Mouse (Mus musculus) embryonic fibroblast, embryonic 13.5 days (primary cell): ENCODE measurements around the gene Tmed2. TPM values are rescaled to one million over a fixed set of nuclear protein-coding genes. Genes with fewer than 3 reads are reported as not detected.
"Not testable (repeated sequence)": the region's sequence is repeated elsewhere in the genome, so short reads cannot be mapped to it uniquely, and the experiment has no call there.

Source experiments
- H3K27ac ChIP-seq: 2 replicates; pipeline ENCODE4 v1.5.1; 2012; ENCODE audit warnings: low read length, control low read depth, inconsistent platforms; ENCODE audit not compliant: insufficient read depth
- H3K4me1 ChIP-seq: 2 replicates; pipeline ENCODE4 v1.6.1; 2011; ENCODE audit warnings: low read length; ENCODE audit not compliant: control insufficient read depth, insufficient read depth
- H3K4me3 ChIP-seq: 2 replicates; pipeline ENCODE4 v1.5.1; 2011; ENCODE audit warnings: mild to moderate bottlenecking, control low read depth, low read length; ENCODE audit not compliant: insufficient read depth
- CTCF ChIP-seq: IDR thresholded peaks from 2 replicates; pipeline ENCODE4 v1.5.1; 2011; ENCODE audit warnings: mild to moderate bottlenecking, control low read depth, low read length, moderate library complexity, borderline replicate concordance; ENCODE audit not compliant: insufficient read depth
- POLR2A ChIP-seq: IDR thresholded peaks from 2 replicates; pipeline ENCODE4 v1.6.1; 2011; ENCODE audit warnings: low read depth, mild to moderate bottlenecking, control low read depth, low read length, moderate library complexity
- polyA plus RNA-seq: library from polyadenylated mRNA; stranded (reverse); fragments of >200 nt; gene quantifications from 2 replicates; pipeline ENCODE4 v1.2.4, GENCODE M21; 2011; ENCODE audit warnings: low read depth; ENCODE audit not compliant: missing spikeins, insufficient read length

Gene Tmed2
- polyA plus RNA-seq = 510 and 665 TPM in 2 replicates

DNA sequence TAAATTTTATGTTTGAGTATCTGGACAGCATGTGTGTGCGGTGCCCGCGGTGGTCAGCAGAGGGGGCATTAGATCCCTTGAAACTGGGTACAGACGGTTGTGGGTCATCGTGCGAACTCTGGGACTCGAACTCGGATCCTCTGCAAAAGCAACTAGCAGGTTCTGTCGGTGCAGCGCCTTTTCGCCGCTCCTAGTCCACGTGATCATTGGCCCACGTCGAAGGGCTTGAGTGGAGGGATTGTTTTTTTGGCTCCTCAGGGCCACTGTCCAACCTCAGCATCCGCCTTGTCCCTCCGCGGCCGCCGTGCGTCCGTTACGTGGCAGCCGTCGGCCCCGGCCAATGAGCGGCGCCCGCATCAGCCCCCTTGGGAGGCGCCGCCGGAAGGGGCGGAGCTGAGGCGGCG is at the start of gene Tmed2:
Tmed2 (plus strand) TSS at position 313 of the 404 bp plus-strand sequence.
- H3K27ac ChIP-seq = peak within 1 kb of the TSS; percentile 90
- TF ChIP-seq CTCF (no peak), POLR2A (peak; percentile 42; the same call in 1 of the 2 replicates)

GRCm38 (mm10) chr5:124491732-124492131 is 48.8 kb upstream of the Tmed2 start:
- Histone ChIP-seq H3K4me3 (no peak overlapping the region), H3K27ac (no peak overlapping the region), H3K4me1 (peaks cover 10% of the 10 kb centered on the region)
- TF ChIP-seq POLR2A (no peak), CTCF (no peak)

More for the DNA sequence above, at the start of gene Tmed2:
- H3K4me1 ChIP-seq = peaks cover 4% of the 10 kb centered on the region
- peak within 1 kb of the TSS; percentile 82 for H3K4me3 ChIP-seq

GRCm38 (mm10) chr5:124492618-124493017 is 47.9 kb upstream of the Tmed2 start:
- H3K27ac ChIP-seq = no peak overlapping the region
- TF ChIP-seq POLR2A (no peak), CTCF (no peak)
- peaks cover 10% of the 10 kb centered on the region for H3K4me1 ChIP-seq
- no peak overlapping the region for H3K4me3 ChIP-seq

GRCm38 (mm10) chr5:124493455-124493854 is 47.0 kb upstream of the Tmed2 start:
- Histone ChIP-seq H3K4me3 (no peak overlapping the region), H3K27ac (no peak overlapping the region), H3K4me1 (peaks cover 9% of the 10 kb centered on the region)
- TF ChIP-seq POLR2A = no peak
- no peak for TF ChIP-seq CTCF

DNA sequence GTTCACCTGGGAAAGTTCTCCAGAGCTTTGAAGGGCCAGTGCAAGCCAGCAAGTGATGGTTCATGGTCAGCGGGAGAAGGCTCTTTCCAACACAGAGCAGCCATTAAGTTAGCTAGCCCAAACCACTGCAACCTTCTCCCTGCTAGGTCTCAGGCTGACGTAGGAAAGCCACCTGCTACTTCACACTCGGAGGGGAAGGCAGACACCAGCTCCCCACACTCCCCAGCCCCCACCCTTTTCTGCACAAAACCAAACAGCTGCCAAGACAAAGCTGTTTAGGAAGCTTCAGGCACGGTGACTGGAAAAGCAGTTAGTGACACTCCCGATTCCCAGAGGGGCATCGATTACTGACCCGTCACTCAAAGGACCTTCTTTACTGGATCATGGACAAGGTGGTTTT is 44.9 kb upstream of the Tmed2 start:
- Histone ChIP-seq H3K4me3 (no peak overlapping the region), H3K27ac (no peak overlapping the region), H3K4me1 (no peaks in the 10 kb centered on the region)
- TF ChIP-seq CTCF (no peak), POLR2A (no peak)

DNA sequence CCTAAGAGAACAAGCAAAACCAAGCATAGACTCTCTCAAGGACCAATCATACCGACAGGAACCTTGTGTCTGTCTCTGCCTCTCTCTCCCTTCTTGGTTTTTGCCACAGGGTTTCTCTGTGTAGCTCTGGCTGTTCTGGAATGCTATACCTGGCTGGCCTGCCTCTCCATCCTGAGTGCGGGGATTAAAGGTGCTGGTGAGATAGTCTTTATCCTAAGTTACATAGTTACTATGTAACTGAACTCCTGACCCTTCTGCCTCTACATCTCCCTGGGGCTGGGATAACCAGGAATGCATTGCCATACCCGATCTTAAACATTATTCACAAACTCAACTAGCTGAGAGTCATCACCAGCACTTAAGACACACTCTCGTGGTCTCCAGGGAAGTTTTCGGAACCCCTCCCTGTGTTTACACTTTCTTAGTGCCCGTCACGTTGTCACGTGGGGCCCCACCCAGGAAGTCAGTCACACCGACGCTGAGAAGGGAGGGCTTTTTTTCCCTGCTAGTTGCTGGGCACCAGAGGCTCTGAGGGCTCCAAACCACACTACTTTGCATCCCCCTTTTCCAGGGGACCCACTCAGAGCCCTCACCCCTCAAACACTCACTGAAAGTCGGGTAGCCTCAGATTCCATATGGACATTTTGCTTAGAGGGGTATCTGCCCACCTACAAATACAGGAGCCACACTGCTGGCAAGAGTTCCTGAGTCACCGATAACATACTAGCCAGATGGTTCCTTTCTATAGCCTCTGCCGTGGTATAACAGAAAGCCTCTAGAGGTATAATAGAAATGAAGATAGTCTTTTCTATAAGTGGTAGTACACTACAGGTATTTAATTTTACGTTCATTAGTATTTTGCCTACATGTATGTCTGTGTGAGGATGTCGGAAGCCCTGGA is 43.6 kb upstream of the Tmed2 start:
- H3K4me1 ChIP-seq = no peaks in the 10 kb centered on the region

GRCm38 (mm10) chr5:124498221-124498876 is 42.1 kb upstream of the Tmed2 start:
- Histone ChIP-seq H3K4me1 (no peaks in the 10 kb centered on the region), H3K4me3 (no peak overlapping the region), H3K27ac (no peak overlapping the region)
- TF ChIP-seq POLR2A (no peak), CTCF (no peak)

More for the DNA sequence above, 43.6 kb upstream of the Tmed2 start:
- no peak for TF ChIP-seq POLR2A
- no peak for TF ChIP-seq CTCF
- Histone ChIP-seq H3K27ac (no peak overlapping the region), H3K4me3 (no peak overlapping the region)

DNA sequence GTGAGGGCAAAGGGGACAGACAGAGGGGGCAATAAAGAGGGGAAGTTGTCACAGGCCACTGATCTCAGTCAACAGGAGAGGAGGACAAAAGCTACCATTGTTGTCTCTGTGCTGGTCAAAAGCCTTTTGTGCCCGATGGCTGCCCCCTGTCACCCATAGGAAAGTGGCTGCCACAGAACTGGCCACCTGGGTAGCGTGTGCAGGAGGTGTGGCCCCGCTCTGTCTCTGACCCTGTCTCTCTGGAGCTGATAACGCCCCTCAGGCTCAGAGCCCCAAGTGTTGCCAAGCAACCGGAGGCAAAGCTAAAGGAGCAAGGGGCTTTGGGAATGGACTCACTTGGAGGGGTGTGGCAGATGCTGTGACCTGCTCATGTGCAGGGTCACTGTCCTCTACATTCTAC is 41.5 kb upstream of the Tmed2 start:
- Histone ChIP-seq H3K4me3 (no peak overlapping the region), H3K4me1 (no peaks in the 10 kb centered on the region), H3K27ac (no peak overlapping the region)
- TF ChIP-seq CTCF (no peak), POLR2A (no peak)

DNA sequence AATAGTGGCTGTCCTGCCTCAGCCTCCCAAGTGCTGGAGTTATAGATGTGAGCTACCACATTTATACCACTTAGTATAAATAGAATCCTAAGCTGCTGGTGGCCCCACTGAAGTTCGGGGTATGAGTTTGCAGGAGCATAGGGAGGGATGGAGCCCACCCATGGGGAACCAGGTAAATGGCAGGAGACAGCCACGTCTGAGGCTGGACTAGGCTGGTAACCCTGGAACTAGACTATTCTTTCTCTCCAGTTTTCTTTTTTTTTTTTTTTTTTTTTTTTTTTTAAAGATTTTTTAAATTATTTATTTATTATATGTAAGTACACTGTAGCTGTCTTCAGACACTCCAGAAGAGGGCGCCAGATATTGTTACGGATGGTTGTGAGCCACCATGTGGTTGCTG is 40.5 kb upstream of the Tmed2 start:
- not testable (repeated sequence) for H3K4me3 ChIP-seq, H3K27ac ChIP-seq, H3K4me1 ChIP-seq

DNA sequence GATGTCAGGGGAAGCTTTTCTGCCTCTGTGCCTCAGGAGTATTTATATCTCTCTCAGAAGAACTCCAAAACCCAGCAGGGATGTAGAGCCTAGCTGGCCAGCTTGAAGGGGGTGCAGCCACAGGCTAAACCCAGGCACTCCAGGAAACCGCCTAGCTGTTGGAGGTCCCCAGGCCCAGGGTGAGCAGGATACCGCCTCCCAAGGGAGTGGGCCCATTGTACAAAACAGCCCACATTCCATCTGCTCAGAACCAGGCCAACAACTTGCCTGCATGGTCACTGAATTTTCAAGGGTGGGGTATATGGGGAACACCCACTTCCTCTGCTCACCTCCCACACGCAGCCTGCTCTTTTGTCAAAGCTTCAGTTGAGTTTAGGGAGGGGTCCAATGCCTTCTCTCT is 39.9 kb upstream of the Tmed2 start:
- TF ChIP-seq CTCF (no peak), POLR2A (no peak)
- Histone ChIP-seq H3K4me3 (no peak overlapping the region), H3K4me1 (no peaks in the 10 kb centered on the region), H3K27ac (no peak overlapping the region)
